ENCODE assay signal across 13 mouse cellular contexts in the genomic region with DNA sequence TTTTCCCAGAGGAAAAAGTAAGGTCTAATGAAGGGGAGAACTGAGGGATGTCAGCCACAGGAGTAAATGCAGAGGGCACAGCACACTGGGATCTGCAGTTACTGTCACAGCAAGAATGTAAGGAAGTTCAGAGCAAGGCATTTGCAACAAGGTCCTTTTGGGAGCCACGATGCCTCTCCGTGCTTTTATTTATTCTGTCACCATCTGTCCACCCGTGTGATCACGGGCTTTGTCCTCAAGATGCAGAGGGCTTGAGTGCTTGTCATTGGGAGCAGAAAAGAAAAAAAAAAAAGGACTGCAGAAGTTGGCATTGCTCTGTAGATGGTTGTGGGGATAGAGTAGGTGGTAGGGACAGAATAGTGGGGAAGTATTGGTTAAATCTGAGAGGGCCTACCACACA.
"Had no signal": no experiment of that assay in that cellular context is flagged by ENCODE, and none has a peak within 500 bp of the region (broad histone marks: within the 10 kb centered on the region; RNA-seq: fewer than 3 reads in every experiment).

No protein-coding gene starts in this region.

- DNase-seq: lung, embryonic 14.5 days; lung, postnatal 10 days; lung, postnatal 4 days; midbrain, embryonic 14.5 days; retina, postnatal 1 day; right cerebral cortex, adult 18-20 months; right cerebral cortex, postnatal 25 days; right cerebral cortex, postnatal 4 days; spleen, adult 18-20 months; thymus, adult 18-20 months; thymus, postnatal 14 days; thymus, postnatal 36 days had no signal

- ATAC-seq: midbrain, embryonic 16.5 days had no signal
